Mouse (Mus musculus) C2C12 (cell line): ENCODE results near the gene Gm28038. TPM values are rescaled to one million over a fixed set of nuclear protein-coding genes. Genes with fewer than 3 reads are reported as not detected.

ENCODE experiments used
- H3K27me3 ChIP-seq: one replicate; pipeline ENCODE4 v1.6.1; 2011; ENCODE audit not compliant: control insufficient read depth, insufficient read depth, insufficient read length
- H3K36me3 ChIP-seq: one replicate; pipeline ENCODE4 v1.6.1; 2011; ENCODE audit not compliant: control insufficient read depth, insufficient read depth
- H3K4me3 ChIP-seq: one replicate; pipeline ENCODE4 v1.5.1; 2011; ENCODE audit warnings: mild to moderate bottlenecking, control low read depth; ENCODE audit not compliant: poor library complexity, insufficient read depth, severe bottlenecking
- H3K79me2 ChIP-seq: one replicate; pipeline ENCODE4 v1.6.1; 2011; ENCODE audit not compliant: control insufficient read depth, insufficient read depth
- H3K79me3 ChIP-seq: one replicate; pipeline ENCODE4 v1.6.1; 2011; ENCODE audit warnings: low read depth, control low read depth
- H3ac ChIP-seq: one replicate; pipeline ENCODE3; 2011; ENCODE audit warnings: low read depth; ENCODE audit not compliant: control insufficient read depth, insufficient read length
- CEBPB ChIP-seq: IDR thresholded peaks from one replicate; pipeline ENCODE4 v1.6.1; 2011; ENCODE audit warnings: low read depth, mild to moderate bottlenecking, control low read depth, moderate library complexity
- CTCF ChIP-seq: IDR thresholded peaks from one replicate; pipeline ENCODE4 v1.5.1; 2011; ENCODE audit not compliant: control insufficient read depth, insufficient read depth, insufficient read length
- FOSL1 ChIP-seq: IDR thresholded peaks from one replicate; pipeline ENCODE4 v1.8.0; 2011; ENCODE audit warnings: mild to moderate bottlenecking, low read length; ENCODE audit not compliant: poor library complexity, insufficient read depth, severe bottlenecking
- MAX ChIP-seq: IDR thresholded peaks from one replicate; pipeline ENCODE4 v1.6.1; 2011; ENCODE audit warnings: mild to moderate bottlenecking, control low read depth
- MYOD1 ChIP-seq: IDR thresholded peaks from one replicate; pipeline ENCODE4 v1.6.1; 2011; ENCODE audit warnings: low read depth; ENCODE audit not compliant: control insufficient read depth, insufficient read length
- MYOG ChIP-seq: IDR thresholded peaks from one replicate; pipeline ENCODE4 v1.6.1; 2011; ENCODE audit not compliant: control insufficient read depth, insufficient read length; ENCODE audit errors: extremely low read depth
- USF1 ChIP-seq: IDR thresholded peaks from one replicate; pipeline ENCODE4 v1.6.1; 2011; ENCODE audit warnings: low read depth, mild to moderate bottlenecking, control low read depth, moderate library complexity
- polyA plus RNA-seq: library from polyadenylated mRNA; unstranded; fragments of >200 nt; fragmentation: generic; extraction: Trizol; gene quantifications from one replicate; pipeline ENCODE4 v1.2.1, GENCODE M21; 2012; ENCODE audit warnings: missing spikeins

Gm28038 gene
- polyA plus RNA-seq, 1 experiment: 0.16 TPM

DNA sequence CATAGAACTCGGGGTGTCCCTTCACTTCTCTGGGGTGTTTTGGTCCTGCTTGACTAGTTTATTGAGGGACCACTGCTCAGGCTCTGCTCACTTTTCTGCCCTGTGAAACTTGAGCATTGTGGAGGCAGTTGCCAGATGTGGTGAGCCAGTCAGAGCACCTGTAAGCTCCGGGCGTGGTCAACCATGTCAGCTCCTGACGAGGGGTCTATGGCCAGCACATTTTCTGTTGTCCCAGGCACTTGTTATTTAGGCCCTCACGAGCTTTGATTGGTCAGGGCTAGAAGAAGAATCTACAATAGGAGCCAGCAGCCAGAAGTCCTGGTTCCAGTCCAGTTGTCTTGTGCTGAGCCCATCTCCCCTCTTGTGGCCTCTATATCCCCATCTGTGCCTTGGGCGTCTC, 17.0 kb upstream of the Gm28038 start:
- no peak for TF ChIP-seq USF1
- TF ChIP-seq MYOD1: no peak
- TF ChIP-seq MYOG: no peak
- no peak for TF ChIP-seq FOSL1
- no peak for TF ChIP-seq CTCF
- TF ChIP-seq CEBPB: no peak
- TF ChIP-seq MAX: no peak
- Histone ChIP-seq H3K36me3 (peaks cover 61% of the 10 kb centered on the region), H3K4me3 (no peak overlapping the region)

DNA sequence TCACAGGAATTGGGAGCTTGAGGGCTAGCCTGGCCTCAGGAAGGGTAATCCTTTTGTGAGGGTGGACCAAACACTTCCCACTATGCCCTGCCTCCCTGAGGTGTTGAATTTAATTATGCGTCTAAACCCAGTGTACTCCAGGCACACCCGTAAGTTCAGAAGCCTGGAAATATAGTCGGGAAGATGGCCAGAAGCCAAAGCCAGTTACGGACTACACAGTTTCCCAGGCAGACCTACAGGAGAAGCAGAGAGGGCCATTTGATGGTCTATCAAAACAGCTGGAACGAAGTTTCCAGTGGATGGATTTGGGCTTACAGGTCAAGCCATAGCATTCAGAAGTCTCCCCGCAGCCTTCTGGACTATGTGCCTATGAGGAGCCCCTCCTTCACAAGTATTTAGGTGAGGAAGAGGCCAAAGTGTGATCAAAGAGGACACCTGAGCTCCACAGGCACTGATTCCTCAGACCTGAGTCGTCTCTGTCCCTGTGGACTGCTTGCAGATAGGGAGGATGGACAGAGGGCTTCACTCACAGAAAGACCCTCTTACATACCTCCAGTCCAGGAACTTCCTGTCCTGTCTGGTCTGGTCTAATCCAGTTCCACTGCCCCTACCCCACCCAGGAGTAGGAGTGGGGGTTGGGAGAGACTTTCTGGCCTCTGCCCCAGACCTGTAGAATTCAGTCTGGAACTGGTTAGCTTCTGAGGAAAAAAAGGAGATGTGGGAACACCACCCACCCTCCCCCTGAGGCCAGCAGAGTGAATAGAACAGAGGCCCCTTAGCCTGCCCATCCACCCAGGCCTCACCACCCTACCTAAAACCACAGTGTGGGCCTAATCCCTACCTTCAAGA, 15.9 kb upstream of the Gm28038 start:
- no peak for TF ChIP-seq CEBPB
- TF ChIP-seq USF1: no peak
- no peak for TF ChIP-seq CTCF
- TF ChIP-seq MYOG: no peak
- TF ChIP-seq FOSL1: no peak
- TF ChIP-seq MYOD1: no peak
- no peak for TF ChIP-seq MAX
- peaks cover 54% of the 10 kb centered on the region for H3K36me3 ChIP-seq
- H3K79me2 ChIP-seq: peaks cover 37% of the 10 kb centered on the region
- no peak overlapping the region for H3ac ChIP-seq
- H3K79me3 ChIP-seq: peaks cover 19% of the 10 kb centered on the region
- no peak overlapping the region for H3K4me3 ChIP-seq
- H3K27me3 ChIP-seq: no peaks in the 10 kb centered on the region

More for the DNA sequence above, 17.0 kb upstream of the Gm28038 start:
- H3K79me2 ChIP-seq: peaks cover 48% of the 10 kb centered on the region
- no peak overlapping the region for H3ac ChIP-seq
- H3K79me3 ChIP-seq: peaks cover 30% of the 10 kb centered on the region
- H3K27me3 ChIP-seq: no peaks in the 10 kb centered on the region

DNA sequence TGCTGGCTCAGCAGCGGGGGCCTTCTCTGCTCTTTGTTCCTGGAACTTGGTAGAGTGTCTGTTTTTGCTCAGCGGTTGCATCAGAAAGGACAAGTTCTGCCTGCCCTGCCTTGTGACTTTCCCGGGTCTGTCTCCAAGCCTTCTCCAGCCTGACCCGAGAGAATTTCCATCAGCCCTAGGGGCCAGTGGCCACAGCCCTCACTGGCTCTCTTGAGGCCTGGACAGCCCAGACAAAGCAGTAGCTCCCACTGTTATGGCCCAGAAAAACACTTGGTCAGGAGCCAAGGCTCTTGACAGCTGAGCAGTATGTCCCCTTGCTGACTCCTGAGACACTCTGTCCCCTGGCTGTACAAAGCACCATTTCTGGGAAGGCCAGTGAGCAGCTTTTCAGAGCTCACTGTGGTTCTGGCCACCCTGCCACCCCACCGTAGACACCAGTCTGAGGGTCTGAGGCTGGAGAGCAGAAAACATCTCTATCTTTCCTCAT, 15.0 kb upstream of the Gm28038 start, which contains the start of gene Phyhd1:
Phyhd1 (plus strand) TSS at position 437 of the 487 bp plus-strand sequence.
- H3ac ChIP-seq: no peak within 1 kb of the TSS
- peaks cover 28% of the 10 kb centered on the region for H3K79me2 ChIP-seq
- H3K27me3 ChIP-seq: no peaks in the 10 kb centered on the region
- peaks cover 44% of the 10 kb centered on the region for H3K36me3 ChIP-seq
- TF ChIP-seq MAX (no peak), CEBPB (no peak), MYOD1 (no peak), MYOG (no peak)
- H3K4me3 ChIP-seq: no peak within 1 kb of the TSS
- peaks cover 10% of the 10 kb centered on the region for H3K79me3 ChIP-seq

GRCm38 (mm10) chr2:30266392-30266941, 14.4 kb upstream of the Gm28038 start:
- peaks cover 3% of the 10 kb centered on the region for H3K79me3 ChIP-seq
- H3K4me3 ChIP-seq: no peak overlapping the region
- peaks cover 38% of the 10 kb centered on the region for H3K36me3 ChIP-seq
- H3K27me3 ChIP-seq: no peaks in the 10 kb centered on the region
- peaks cover 21% of the 10 kb centered on the region for H3K79me2 ChIP-seq
- no peak overlapping the region for H3ac ChIP-seq
- TF ChIP-seq FOSL1 (no peak), MYOG (no peak), USF1 (no peak), MYOD1 (no peak), MAX (no peak), CEBPB (no peak), CTCF (no peak)

GRCm38 (mm10) chr2:30267466-30267865, 13.4 kb upstream of the Gm28038 start:
- Histone ChIP-seq H3K79me3 (no peaks in the 10 kb centered on the region), H3K79me2 (peaks cover 11% of the 10 kb centered on the region), H3K4me3 (no peak overlapping the region), H3ac (no peak overlapping the region), H3K36me3 (peaks cover 28% of the 10 kb centered on the region), H3K27me3 (no peaks in the 10 kb centered on the region)
- no peak for TF ChIP-seq MAX
- no peak for TF ChIP-seq CTCF
- TF ChIP-seq FOSL1: no peak
- no peak for TF ChIP-seq CEBPB
- TF ChIP-seq MYOG: no peak
- TF ChIP-seq USF1: no peak
- TF ChIP-seq MYOD1: no peak
